Mouse (Mus musculus) intestine, embryonic 14.5 days (tissue): ENCODE measurements around the gene Esrrb. TPM values are rescaled to one million over a fixed set of nuclear protein-coding genes. Genes with fewer than 3 reads are reported as not detected.

ENCODE experiments used
- ATAC-seq: fragments of 200-750 bp; cut with Nextera tagmentation; replicated peaks from 2 replicates; pipeline ENCODE4 v1.8.0; 2017; ENCODE audit warnings: low read depth, moderate number of reproducible peaks, moderate TSS enrichment, moderate library complexity; ENCODE audit not compliant: low FRiP score, low TSS enrichment
- DNase-seq: peaks from one replicate; pipeline ENCODE4 v3.0.0-alpha.2; 2018; ENCODE audit warnings: low spot score
- H3K27ac ChIP-seq: fragments of 300-500 bp; sonication (generic); 2 replicates; pipeline ENCODE4 v1.5.1; 2014; ENCODE audit warnings: low read depth, mild to moderate bottlenecking, control low read depth
- H3K27me3 ChIP-seq: fragments of 300-500 bp; sonication (generic); replicated peaks from 2 replicates; pipeline ENCODE4 v1.6.1; 2014; ENCODE audit warnings: low read length, control low read depth; ENCODE audit not compliant: control insufficient read depth, insufficient read depth
- H3K36me3 ChIP-seq: fragments of 300-500 bp; sonication (generic); 2 replicates; pipeline ENCODE4 v1.6.1; 2014; ENCODE audit warnings: low read length, control low read depth; ENCODE audit not compliant: control insufficient read depth, insufficient read depth
- H3K4me1 ChIP-seq: fragments of 300-500 bp; sonication (generic); replicated peaks from 2 replicates; pipeline ENCODE4 v1.6.1; 2014; ENCODE audit warnings: low read length, control low read depth, mixed read lengths; ENCODE audit not compliant: control insufficient read depth, insufficient read depth
- H3K4me2 ChIP-seq: fragments of 300-500 bp; sonication (generic); 2 replicates; pipeline ENCODE4 v1.6.1; 2014; ENCODE audit warnings: low read length
- H3K4me3 ChIP-seq: fragments of 300-500 bp; sonication (generic); 2 replicates; pipeline ENCODE4 v1.5.1; 2014; ENCODE audit warnings: low read depth, low read length, control low read depth, mixed read lengths
- H3K9ac ChIP-seq: fragments of 300-500 bp; sonication (generic); 2 replicates; pipeline ENCODE4 v1.6.1; 2014; ENCODE audit warnings: mild to moderate bottlenecking, low read length
- H3K9me3 ChIP-seq: fragments of 300-500 bp; sonication (generic); 2 replicates; pipeline ENCODE4 v1.6.1; 2016; ENCODE audit warnings: low read length, control low read depth; ENCODE audit not compliant: control insufficient read depth
- WGBS: fragments of 180-500 bp; shearing (Covaris S2); extraction: QIAGEN DNeasy Blood & Tissue Kit; methylation state at CpG from one replicate; pipeline ENCODE4 v1.1.7; 2014; 5-methylcytosine and 5-hydroxymethylcytosine counted together
- polyA plus RNA-seq: library from polyadenylated mRNA; unstranded; fragments of >200 nt; fragmentation: Nextera tagmentation; extraction: Ambion mirVana; gene quantifications from 2 replicates; pipeline ENCODE4 v1.2.1, GENCODE M21; 2014

Gene Esrrb
- polyA plus RNA-seq, 1 experiment from 2014 or later = 0.46 TPM

DNA sequence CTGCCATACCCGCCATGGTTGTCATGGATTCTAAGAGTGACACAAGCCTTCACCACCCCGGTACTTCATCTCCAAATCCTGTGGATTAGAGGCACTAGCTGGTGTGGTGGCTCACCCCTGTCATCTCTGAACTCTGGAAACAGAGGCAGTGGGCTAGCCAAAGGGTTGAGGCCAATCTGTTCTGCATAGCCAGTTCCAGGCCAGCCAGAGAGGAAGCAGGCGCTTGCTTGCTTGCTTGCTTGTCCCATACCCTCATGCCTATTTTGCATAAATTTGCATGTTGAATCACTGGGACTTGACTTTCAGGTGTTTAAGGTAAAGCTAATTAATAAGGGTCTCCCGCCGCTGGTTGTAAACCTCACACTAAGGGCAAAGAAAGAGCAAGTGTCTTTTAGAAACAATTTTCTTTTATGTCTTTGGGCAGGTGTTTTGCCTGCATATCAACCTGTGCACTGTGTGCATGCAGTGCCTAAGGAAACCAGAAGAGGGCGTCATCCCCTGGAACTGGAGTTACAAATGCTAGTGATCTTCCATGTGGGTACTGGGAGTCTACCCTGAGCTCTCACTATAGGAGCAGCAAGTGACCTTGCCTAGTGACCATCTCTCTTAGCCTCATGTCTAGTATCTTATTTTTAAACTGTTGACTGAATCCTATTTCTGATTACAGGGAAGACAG lies 147.5 kb downstream of the Esrrb start:
- Histone ChIP-seq H3K36me3 (no peaks in the 10 kb centered on the region), H3K4me1 (peaks cover 8% of the 10 kb centered on the region; the same call in 1 of the 2 replicates), H3K9ac (no peak overlapping the region), H3K4me2 (no peak overlapping the region), H3K27ac (no peak overlapping the region), H3K27me3 (no peaks in the 10 kb centered on the region), H3K4me3 (no peak overlapping the region), H3K9me3 (no peaks in the 10 kb centered on the region)
- DNase-seq (no peak), ATAC-seq (no peak)
- WGBS = 79% methylated on average over 6 of the region's 6 CpGs

DNA sequence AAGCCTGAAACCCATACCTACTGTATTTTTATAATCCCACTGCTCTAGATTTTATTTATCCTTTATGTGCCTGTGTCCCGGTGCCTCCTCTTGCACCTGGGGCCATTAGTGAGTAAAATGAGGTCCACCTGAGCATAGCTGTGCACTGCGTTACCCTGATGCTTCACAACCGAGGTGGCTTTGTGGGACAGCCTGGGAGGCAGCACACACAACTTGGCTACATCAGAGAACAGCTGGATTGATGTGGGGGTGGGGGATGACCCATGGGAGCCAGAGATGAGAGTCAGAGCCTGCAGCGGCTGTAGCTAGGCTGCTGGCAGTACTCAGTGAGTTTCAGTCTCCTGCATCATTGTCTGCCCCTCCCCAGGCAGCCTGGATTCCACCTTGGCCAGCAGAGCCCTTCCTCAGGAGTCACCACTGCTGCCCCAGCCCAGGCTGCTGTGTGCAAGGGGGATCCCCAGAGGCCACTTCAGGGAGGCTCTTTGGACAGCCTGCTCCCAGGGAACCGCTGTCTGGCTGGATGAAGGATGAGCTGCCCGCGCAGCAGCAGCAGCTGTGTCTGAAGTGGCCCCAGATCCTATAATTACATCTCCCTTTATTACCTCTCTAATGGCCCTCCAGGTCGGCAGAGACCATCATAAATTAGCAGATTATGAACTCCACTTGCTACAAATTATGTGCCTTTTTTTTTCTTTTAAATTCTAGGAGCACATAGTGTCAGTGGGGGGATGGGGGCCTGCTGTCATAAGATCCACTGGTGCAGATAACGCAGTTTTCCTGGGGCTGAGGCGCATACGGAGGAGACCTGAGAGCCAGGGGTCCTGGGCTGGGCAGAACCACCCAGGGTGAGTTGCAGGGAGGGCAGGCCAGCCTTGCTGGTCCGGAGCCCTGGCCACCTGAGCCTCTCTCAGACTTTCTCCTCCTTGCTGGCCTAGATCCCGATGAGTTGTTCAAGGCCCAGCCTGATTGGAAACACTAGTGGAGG lies 148.7 kb downstream of the Esrrb start:
- Histone ChIP-seq H3K27ac (no peak overlapping the region), H3K4me2 (no peak overlapping the region; the same call in 1 of the 2 replicates), H3K4me3 (no peak overlapping the region), H3K4me1 (peaks cover 8% of the 10 kb centered on the region; the same call in 1 of the 2 replicates), H3K9me3 (no peaks in the 10 kb centered on the region), H3K36me3 (no peaks in the 10 kb centered on the region), H3K27me3 (no peaks in the 10 kb centered on the region), H3K9ac (no peak overlapping the region)
- 28% methylated on average over 13 of the region's 13 CpGs for WGBS
- ATAC-seq (no peak; the same call in 1 of the 2 replicates), DNase-seq (peak; percentile 67)

GRCm38 (mm10) chr12:86512335-86512734 lies 151.4 kb downstream of the Esrrb start:
- no peaks in the 10 kb centered on the region for H3K36me3 ChIP-seq
- 92% methylated on average over 3 of the region's 3 CpGs for WGBS
- ATAC-seq = no peak

DNA sequence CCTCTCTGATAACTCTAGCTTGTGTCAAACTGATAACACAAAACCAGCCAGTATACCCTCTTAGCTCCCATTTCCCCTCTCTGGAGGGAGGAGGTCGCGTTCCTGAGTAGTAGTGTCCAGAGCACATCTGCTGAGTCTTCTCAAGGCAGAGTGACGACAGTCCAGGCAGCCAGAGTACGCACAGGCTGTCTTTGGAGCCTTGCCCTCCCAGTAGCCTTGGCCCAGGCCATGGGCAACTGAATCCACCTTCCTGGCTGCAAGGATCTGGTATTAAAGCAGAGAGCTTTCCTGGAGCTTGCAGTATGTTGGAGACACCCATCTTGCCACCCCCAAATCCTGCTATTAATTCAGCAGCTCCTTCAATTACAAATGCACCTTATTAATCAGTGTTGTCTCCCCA lies 152.7 kb downstream of the Esrrb start:
- ATAC-seq (no peak), DNase-seq (no peak)
- WGBS = 68% methylated on average over 4 of the region's 4 CpGs
- Histone ChIP-seq H3K27me3 (0 out of 2 replicates have a peak, but pooled peaks cover 4% of the 10 kb centered on the region), H3K4me3 (no peak overlapping the region), H3K4me2 (no peak overlapping the region), H3K27ac (no peak overlapping the region), H3K9me3 (no peaks in the 10 kb centered on the region), H3K36me3 (no peaks in the 10 kb centered on the region), H3K4me1 (peaks cover 8% of the 10 kb centered on the region; the same call in 1 of the 2 replicates), H3K9ac (no peak overlapping the region)

More at GRCm38 (mm10) chr12:86512335-86512734, 151.4 kb downstream of the Esrrb start:
- Histone ChIP-seq H3K27ac (no peak overlapping the region), H3K27me3 (no peaks in the 10 kb centered on the region), H3K9ac (no peak overlapping the region), H3K4me1 (peaks cover 8% of the 10 kb centered on the region; the same call in 1 of the 2 replicates), H3K4me3 (no peak overlapping the region), H3K9me3 (no peaks in the 10 kb centered on the region), H3K4me2 (no peak overlapping the region)
- DNase-seq = no peak

- no peaks in the 10 kb centered on the region for H3K9me3 ChIP-seq
- 0 out of 2 replicates have a peak, but pooled peaks cover 4% of the 10 kb centered on the region for H3K27me3 ChIP-seq
- no peak overlapping the region for H3K9ac ChIP-seq
- H3K4me3 ChIP-seq = no peak overlapping the region
- H3K27ac ChIP-seq = no peak overlapping the region
- no peaks in the 10 kb centered on the region for H3K36me3 ChIP-seq
- no peak for ATAC-seq
- H3K4me2 ChIP-seq = no peak overlapping the region
- no peaks in the 10 kb centered on the region for H3K4me1 ChIP-seq
- WGBS = 39% methylated on average over 5 of the region's 5 CpGs
- no peak for DNase-seq
Observed at GRCm38 (mm10) chr12:86516602-86517001, 155.7 kb downstream of the Esrrb start.

- Histone ChIP-seq H3K36me3 (no peaks in the 10 kb centered on the region), H3K4me2 (no peak overlapping the region), H3K27ac (no peak overlapping the region), H3K4me1 (no peaks in the 10 kb centered on the region), H3K9ac (no peak overlapping the region), H3K9me3 (no peaks in the 10 kb centered on the region), H3K27me3 (0 out of 2 replicates have a peak, but pooled peaks cover 4% of the 10 kb centered on the region), H3K4me3 (no peak overlapping the region)
- no peak for DNase-seq
- WGBS = 63% methylated on average over 6 of the region's 6 CpGs
- no peak for ATAC-seq
Observed at GRCm38 (mm10) chr12:86517721-86518120, 156.8 kb downstream of the Esrrb start.

DNA sequence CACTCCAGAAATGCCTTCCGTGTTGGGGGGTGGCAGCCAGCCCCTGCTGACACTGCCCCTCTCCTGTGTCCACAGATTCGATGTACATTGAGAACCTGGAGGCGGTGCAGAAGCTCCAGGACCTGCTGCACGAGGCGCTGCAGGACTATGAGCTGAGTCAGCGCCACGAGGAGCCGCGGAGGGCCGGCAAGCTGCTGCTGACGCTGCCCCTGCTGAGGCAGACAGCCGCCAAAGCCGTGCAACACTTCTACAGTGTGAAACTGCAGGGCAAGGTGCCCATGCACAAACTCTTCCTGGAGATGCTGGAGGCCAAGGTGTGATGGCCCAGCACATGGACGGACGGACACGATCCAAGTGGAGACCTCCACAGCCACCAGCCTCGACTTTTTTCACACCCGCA lies 157.8 kb downstream of the Esrrb start:
- H3K36me3 ChIP-seq = no peaks in the 10 kb centered on the region
- no peak overlapping the region for H3K9ac ChIP-seq
- H3K9me3 ChIP-seq = no peaks in the 10 kb centered on the region
- H3K4me3 ChIP-seq = no peak overlapping the region
- no peaks in the 10 kb centered on the region for H3K4me1 ChIP-seq
- 0 out of 2 replicates have a peak, but pooled peaks cover 4% of the 10 kb centered on the region for H3K27me3 ChIP-seq
- H3K4me2 ChIP-seq = no peak overlapping the region
- 25% methylated on average over 18 of the region's 18 CpGs for WGBS
- no peak overlapping the region for H3K27ac ChIP-seq
- DNase-seq (no peak), ATAC-seq (no peak)

DNA sequence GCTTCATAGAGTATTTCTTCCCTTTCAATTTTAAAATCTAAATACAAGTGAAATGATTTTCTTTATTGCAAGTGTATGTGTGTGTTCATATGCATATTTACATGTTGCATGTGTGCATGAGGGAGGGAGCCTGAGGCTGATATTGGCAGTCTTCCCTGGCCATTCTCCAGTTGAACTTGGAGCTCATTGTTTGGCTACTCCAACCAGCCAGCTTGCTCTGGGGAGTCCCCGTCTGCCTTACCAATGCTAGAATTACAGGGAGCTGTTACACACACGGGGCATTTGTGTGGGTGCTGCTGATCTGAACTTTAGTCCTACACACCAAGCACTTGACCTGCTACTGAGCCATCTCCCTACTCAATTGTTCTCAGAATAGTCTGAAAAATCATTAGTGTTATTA lies 173.4 kb downstream of the Esrrb start:
- Histone ChIP-seq H3K27me3 (no peaks in the 10 kb centered on the region), H3K4me2 (no peak overlapping the region), H3K9me3 (no peaks in the 10 kb centered on the region), H3K9ac (no peak overlapping the region), H3K4me1 (no peaks in the 10 kb centered on the region), H3K4me3 (no peak overlapping the region), H3K36me3 (no peaks in the 10 kb centered on the region), H3K27ac (no peak overlapping the region)
- DNase-seq (no peak), ATAC-seq (no peak)
- 66% methylated on average over 2 of the region's 2 CpGs for WGBS
